Mouse (Mus musculus): ENCODE results near the gene Ric3.

- TF ChIP-seq CTCF (IDR thresholded peaks at IDR 0.05; ENCODE audit: low read depth) (no peak), EP300 (IDR thresholded peaks at IDR 0.05; ENCODE audit: low read depth) (no peak)
These were observed 3.8 kb upstream of the Ric3 start for GRCm38 (mm10) chr7:109086946-109087345.

Measured in liver, postnatal 0 days (tissue).